Mouse (Mus musculus) liver (tissue): ENCODE data around the gene Elf4.
"Not testable (repeated sequence)": the region's sequence is repeated elsewhere in the genome, so short reads cannot be mapped to it uniquely, and the experiment has no call there.

Source experiments
- DNase-seq: peaks from one replicate; pipeline ENCODE4 v3.0.0-alpha.2; 2020; ENCODE audit warnings: mixed read lengths

The Elf4 gene

GRCm38 (mm10) chrX:48462754-48463507, at the start of gene Elf4:
Gene Elf4 (minus strand): TSS chrX:48463132.
- peak; percentile 70 for DNase-seq

DNA sequence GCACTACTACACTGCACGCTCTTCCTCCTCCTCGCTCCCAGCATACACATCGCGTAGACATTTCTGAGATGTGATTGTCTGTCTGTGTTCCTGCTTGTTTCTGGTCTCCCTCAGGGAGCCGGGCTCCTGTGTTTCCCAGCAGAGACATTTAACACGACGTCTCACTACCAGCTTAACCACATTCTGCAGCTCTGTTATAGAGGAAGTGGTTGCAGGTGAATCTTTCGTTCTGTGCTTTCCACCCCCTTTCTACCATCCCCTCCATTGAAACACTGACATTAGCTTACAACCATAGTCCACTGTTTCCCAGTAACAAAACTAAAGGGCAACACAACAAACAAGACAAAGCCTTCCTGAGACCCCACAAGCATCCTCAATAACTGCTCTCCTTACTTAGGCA, 30.8 kb upstream of the Elf4 start:
- DNase-seq = no peak

DNA sequence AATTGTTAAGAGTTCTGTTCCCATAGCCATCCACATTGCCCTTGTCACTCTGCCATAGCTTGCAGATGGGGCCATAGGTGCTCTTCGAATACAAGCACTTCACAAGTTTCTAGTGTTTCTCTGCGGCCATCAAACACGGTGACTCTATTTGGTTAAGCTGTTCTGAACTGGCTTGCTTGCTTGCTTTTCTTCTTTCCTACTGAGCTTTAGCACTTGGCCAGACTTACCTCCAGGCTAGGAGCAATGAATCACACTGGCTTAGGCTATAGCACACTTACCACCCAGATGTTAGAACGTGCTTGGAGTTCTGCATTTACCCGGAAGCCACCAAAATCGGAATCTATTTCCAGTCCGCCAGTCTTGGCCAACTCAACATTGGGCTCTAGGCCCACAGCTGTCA, 18.8 kb upstream of the Elf4 start:
- no peak for DNase-seq

GRCm38 (mm10) chrX:48481095-48481494, 18.2 kb upstream of the Elf4 start:
- DNase-seq = no peak

GRCm38 (mm10) chrX:48467355-48467946, 4.5 kb upstream of the Elf4 start:
- DNase-seq = no peak

GRCm38 (mm10) chrX:48466174-48466573, 3.2 kb upstream of the Elf4 start:
- no peak for DNase-seq

GRCm38 (mm10) chrX:48464436-48464835, 1.5 kb upstream of the Elf4 start:
- no peak for DNase-seq

- no peak for DNase-seq
Measured at GRCm38 (mm10) chrX:48463636-48464035, 704 bp upstream of the Elf4 start.

DNA sequence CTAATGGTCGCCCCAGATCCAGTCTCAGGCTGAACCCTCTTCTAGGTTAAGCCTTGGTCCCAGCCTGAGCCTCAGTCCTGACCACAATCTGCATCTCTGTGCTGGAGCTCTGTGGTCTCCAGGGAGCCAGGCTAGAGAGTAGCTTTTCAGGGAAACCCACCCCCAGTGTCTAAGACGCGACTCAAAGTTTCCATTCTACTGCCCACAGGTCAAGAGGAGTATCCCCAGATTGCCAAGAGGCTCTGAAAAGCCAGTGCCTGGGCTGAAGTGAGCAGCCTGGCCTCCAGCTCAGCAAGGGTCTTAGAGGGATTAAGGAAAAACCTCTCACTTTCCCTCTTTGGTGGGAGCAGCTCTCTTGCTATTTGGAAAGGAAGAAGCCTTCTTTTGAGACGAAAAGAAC, 635 bp downstream of the Elf4 start:
- no peak for DNase-seq

DNA sequence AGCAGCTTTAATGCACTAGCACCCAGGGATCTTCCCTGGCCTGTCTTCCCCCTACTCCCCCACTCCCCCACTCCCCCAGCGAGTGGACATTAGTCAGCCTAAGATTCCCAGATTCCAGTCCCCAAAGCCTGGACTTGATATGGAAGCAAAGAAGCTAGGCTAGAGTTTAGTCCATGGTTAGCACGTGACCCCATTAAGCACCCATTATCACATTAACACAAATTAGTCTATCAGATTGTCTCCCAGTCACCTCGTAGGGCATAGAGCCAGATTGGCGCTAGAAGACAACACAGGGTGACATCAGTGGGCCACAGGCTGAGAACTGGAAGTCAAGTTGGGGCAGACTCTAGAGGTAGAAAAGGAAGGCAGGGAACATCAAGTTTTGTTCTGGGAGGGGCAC, 1.9 kb downstream of the Elf4 start:
- no peak for DNase-seq

- no peak for DNase-seq
Measured at GRCm38 (mm10) chrX:48460496-48460895, 2.4 kb downstream of the Elf4 start.

DNA sequence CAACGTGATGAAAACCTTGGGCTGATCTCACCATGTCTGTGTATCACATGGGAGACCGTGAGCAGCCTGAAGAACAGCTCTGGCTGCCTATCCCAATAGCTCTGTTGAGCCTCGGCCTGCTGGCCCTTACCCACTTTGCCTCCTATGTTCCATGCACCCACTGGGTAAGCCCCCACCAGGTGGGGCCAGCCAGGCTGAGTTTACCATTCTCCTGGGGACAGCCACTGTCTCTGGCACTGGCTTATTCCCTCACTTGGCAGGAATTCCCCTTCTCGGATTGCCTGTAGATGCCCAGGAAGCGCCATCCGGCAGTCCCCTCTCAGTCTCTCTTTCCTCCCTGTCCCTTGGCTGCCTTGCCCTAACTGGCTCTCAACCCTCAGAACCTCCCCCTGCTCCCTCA, 6.0 kb downstream of the Elf4 start:
- DNase-seq = no peak

DNA sequence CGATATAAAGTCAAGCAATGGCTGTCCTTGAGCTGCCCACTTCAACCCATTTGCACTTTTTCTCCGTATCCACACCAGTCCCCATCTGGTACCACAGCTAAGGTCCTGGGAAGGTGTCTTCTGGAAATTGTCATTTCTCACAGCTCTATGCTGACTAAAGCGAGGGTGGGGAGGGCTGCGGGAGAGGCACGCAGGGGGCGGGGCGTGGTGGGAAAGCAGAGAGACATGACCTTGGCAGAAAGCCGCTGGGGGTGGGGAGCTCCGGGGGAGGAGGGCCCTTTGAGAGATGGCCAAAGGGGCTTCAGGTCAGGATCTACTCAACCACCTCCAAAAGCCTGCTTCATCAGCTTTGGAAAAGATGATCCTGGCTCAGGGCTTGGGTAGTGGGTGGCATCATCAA, 7.9 kb downstream of the Elf4 start:
- DNase-seq = peak; percentile 36

- no peak for DNase-seq
Measured at GRCm38 (mm10) chrX:48454495-48454878, 8.4 kb downstream of the Elf4 start.

DNA sequence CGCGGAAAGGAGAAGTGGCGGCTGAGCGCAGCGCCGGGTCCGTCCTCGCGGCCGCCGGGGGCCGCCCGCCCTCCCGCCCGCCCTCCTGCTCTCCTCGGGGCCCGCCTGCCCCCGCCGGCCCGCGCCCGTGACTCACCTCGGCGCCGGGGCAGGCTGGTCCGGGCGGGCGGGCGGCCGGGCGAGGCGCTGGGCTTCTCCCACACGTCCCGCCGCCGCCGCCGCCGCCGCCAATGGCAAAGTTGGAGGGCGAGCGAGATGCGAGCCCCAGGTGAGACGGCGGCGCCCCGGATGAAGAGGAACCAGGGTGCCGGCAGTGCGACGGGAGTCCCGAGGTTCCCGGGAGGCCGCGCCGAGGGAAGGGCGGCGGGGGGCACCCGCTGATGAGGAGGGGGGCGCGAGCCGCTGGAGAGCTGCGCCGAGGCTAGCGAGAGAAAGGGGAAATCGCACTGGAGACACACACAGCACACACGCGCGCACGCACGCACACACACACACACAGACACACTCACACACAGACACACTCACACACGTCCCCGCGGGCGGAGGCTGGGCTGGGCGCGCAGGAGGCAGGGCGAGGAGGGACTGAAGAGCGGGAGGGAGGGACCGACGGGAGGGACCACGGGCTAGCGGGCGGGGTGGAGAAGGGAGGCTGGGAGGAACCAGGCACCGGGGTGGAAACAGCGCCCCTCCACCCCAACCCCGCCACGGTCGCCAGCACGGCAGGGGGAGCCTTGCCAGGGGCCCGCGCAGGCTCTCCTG, 9.0 kb downstream of the Elf4 start:
- DNase-seq = peak; percentile 84

- peak; percentile 47 for DNase-seq
Measured at GRCm38 (mm10) chrX:48452931-48453673, 9.8 kb downstream of the Elf4 start.

DNA sequence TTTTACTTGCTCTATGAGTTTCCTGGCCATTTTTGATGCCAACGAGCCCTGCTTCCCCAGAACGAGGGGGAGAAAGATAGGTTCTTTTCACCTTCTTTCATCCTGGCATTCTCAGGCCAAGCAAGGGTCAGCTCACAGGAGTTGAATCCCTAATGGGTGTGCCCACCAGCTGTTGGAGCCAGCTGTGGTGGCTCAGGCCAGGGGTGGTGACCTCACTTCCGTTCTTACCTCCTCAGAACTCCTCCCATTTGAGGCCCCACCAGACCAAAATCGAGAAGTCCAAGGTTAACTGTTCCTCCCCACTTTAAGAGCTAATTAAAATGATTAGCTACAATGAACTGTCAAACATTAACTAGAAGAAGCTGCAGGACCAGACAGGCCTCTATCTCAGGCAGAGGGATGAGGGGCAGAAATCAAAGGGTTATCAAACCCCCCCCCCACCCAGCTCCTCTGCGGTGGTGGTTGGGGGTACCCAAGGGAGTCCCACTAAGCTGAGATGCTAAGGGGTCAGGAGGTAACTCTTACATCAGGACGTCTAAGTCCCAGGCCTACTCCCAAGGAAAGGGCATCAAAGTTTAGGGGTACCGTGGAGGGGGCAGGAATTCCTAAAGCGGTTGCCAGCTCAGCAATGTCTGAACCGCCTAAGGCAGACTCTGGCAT, 10.6 kb downstream of the Elf4 start:
- DNase-seq = peak; percentile 37

GRCm38 (mm10) chrX:48449646-48450045, 13.3 kb downstream of the Elf4 start:
- DNase-seq = no peak

DNA sequence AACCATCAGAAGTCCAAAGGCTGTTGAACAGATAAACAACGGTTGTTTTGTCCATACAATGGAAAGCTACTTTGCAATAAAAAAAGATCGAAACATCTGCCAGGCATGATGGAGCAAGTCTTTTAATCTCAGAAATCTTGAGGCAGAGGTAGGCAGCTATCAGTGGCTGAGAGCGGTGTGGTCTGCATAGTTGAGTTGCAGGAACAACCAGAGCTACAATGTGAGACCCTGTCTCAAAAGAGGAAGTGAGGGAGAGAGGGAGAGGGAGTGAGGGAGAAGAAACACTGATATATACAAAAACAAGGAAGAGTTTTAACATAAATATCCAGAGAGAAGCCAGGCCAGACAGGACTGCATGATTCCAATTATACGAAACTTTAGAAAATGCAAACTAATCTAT, 18.3 kb downstream of the Elf4 start:
- no peak for DNase-seq

- DNase-seq = no peak
Measured at GRCm38 (mm10) chrX:48441954-48442353, 21.0 kb downstream of the Elf4 start.

DNA sequence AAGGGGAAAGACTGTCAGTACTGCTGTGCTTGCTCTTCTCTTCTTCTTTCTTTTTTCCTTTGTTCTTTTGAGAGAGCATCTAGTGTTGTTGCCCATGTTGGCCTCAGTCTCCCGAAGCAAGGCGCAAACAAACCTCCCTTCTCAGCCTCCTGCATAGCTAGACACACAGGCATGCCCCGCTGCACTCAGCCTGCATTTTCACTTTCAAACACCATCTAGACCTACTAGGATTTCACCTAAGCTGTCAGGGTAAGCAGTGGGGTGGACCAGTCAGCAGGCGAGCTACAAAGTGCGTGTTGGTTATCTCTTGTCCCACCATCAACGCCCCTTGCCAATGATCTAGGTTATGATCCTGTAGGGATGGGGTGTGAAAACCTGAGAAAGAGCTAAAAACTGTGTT, 21.4 kb downstream of the Elf4 start:
- DNase-seq = no peak

GRCm38 (mm10) chrX:48439036-48439435, 23.9 kb downstream of the Elf4 start:
- DNase-seq = peak; percentile 53

DNA sequence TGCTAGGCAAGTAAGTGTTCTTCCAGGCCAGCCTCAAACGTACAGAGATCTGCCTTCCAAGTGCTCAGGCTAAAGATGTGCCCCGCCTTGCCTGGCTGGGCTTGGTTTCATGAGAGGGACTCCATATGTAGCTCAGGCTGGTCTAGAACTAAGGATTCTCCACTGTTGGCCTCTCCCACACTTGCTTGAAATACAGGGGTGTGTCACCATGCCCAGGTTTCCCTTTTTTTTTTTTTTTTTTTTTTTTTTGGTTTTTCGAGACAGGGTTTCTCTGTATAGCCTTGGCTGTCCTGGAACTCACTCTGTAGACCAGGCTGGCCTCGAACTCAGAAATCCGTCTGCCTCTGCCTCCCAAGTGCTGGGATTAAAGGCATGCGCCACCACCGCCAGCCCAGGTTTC, 26.9 kb downstream of the Elf4 start:
- DNase-seq = not testable (repeated sequence)
